ENCODE assay signal across 24 mouse cellular contexts in the genomic region with DNA sequence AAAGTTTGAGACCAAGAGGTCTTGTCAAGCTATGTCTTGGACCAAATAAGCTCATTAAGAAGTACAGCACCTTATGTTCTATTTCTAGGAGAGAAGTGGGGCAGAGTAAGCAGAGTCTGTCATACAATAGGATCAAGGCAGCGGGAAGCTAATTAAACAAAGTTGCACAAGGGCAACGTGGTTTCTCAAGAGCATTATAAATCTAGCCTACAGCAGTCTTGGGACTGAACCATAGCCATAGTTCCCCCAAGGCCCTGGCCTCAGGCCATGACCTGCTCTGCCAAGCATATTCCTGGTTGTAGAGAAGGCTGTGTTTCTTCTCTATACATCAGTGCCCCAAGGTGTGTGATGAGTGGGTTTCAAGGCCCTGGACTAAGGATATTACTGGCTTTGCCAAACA.
DNase-seq lines count a peak whose midpoint lies in the region; ATAC-seq lines count a peak whose summit lies in the region.
"Had no signal": no experiment of that assay in that cellular context is flagged by ENCODE, and none has a peak within 500 bp of the region (broad histone marks: within the 10 kb centered on the region; RNA-seq: fewer than 3 reads in every experiment).

No protein-coding gene starts in this region.

- no peaks in the 10 kb centered on the region for H3K4me1 ChIP-seq in forebrain, embryonic 10.5 days
- H3K4me1 ChIP-seq: embryonic facial prominence, embryonic 15.5 days; heart, embryonic 15.5 days; hindbrain, embryonic 13.5 days; limb, embryonic 15.5 days had no signal

- no peaks in the 10 kb centered on the region for H3K9me3 ChIP-seq in forebrain, embryonic 10.5 days
- H3K9me3 ChIP-seq: embryonic facial prominence, embryonic 15.5 days; heart, embryonic 15.5 days; hindbrain, embryonic 13.5 days; limb, embryonic 15.5 days had no signal

- DNase-seq in adrenal gland, adult 18-20 months (ENCODE audit: low spot score in 2 of 2): peak; percentile 19 to 28
- no peak for DNase-seq in adrenal gland, postnatal 4 days (ENCODE audit: low spot score in 2 of 2)
- DNase-seq in lung, postnatal 25 days (ENCODE audit: low spot score): peak; percentile 14
- DNase-seq in lung, postnatal 10 days: no peak
- DNase-seq in adipocyte (ENCODE audit: low spot score): peak; percentile 85
- peak; percentile 61 to 79 for DNase-seq in adrenal gland, postnatal 36 days
- DNase-seq in forebrain, embryonic 10.5 days (ENCODE audit: extremely low spot score, low spot score): no peak
- DNase-seq: cerebellum, adult 2 months; forebrain, postnatal 0 days; gastrocnemius, postnatal 25 days; heart, postnatal 36 days; kidney, adult 11 months; layer of hippocampus, adult 9-11 months; midbrain, embryonic 14.5 days; right cerebral cortex, adult 18-20 months had no signal

- 0 out of 2 replicates have a peak, but pooled peaks cover 6% of the 10 kb centered on the region for H3K36me3 ChIP-seq in forebrain, embryonic 10.5 days (replicated peaks)
- H3K36me3 ChIP-seq: heart, embryonic 15.5 days had no signal

- H3K27me3 ChIP-seq in forebrain, embryonic 10.5 days (ENCODE audit: poor library complexity, severe bottlenecking): no peaks in the 10 kb centered on the region
- H3K27me3 ChIP-seq: embryonic facial prominence, embryonic 15.5 days; heart, embryonic 15.5 days; hindbrain, embryonic 13.5 days; limb, embryonic 15.5 days; megakaryocyte, embryonic 14.5 days had no signal

- no peak overlapping the region for H3K27ac ChIP-seq in forebrain, embryonic 10.5 days
- H3K27ac ChIP-seq: embryonic facial prominence, embryonic 15.5 days; heart, embryonic 15.5 days; hindbrain, embryonic 13.5 days; kidney, postnatal 0 days; left cerebral cortex, adult 2 months; limb, embryonic 15.5 days; liver, embryonic 14.5 days had no signal

- ATAC-seq in CD4-positive, CD25-positive, alpha-beta regulatory T cell, adult 4 months: no peak
- ATAC-seq: forebrain, postnatal 0 days had no signal

- WGBS in forebrain, embryonic 10.5 days: 79% methylated on average over 2 of the region's 2 CpGs

- H3K4me3 ChIP-seq in forebrain, embryonic 10.5 days: no peak overlapping the region
- H3K4me3 ChIP-seq: embryonic facial prominence, embryonic 15.5 days; heart, embryonic 15.5 days; hindbrain, embryonic 13.5 days; left cerebral cortex, adult 2 months; limb, embryonic 15.5 days; megakaryocyte, embryonic 14.5 days had no signal

Comparison
In these comparisons a context has a peak if more than half of its experiments do, and no peak if none do; other contexts are left out.
1. DNase-seq: peak in adrenal gland, adult 18-20 months (2 of 2), lung, postnatal 25 days (single experiment), adipocyte (single experiment) and adrenal gland, postnatal 36 days (2 of 2); none in adrenal gland, postnatal 4 days (0 of 2), lung, postnatal 10 days (single experiment) and forebrain, embryonic 10.5 days (single experiment).